Mouse (Mus musculus) lung, embryonic 15.5 days (tissue): Measurements from ENCODE around the gene Chchd4. TPM values are rescaled to one million over a fixed set of nuclear protein-coding genes. Genes with fewer than 3 reads are reported as not detected.

Experiments used
- ATAC-seq: fragments of 200-750 bp; cut with Nextera tagmentation; 2 replicates; pipeline ENCODE4 v1.8.0; 2017; ENCODE audit warnings: moderate number of reproducible peaks, borderline replicate concordance; ENCODE audit not compliant: low FRiP score, low TSS enrichment; ENCODE audit errors: extremely low read depth
- H3K27ac ChIP-seq: fragments of 300-500 bp; sonication (generic); 2 replicates; pipeline ENCODE4 v1.5.1; 2015; ENCODE audit warnings: moderate library complexity, mild to moderate bottlenecking, inconsistent platforms
- H3K27me3 ChIP-seq: fragments of 300-500 bp; sonication (generic); 2 replicates; pipeline ENCODE4 v1.6.1; 2015; ENCODE audit warnings: inconsistent platforms
- H3K36me3 ChIP-seq: fragments of 300-500 bp; sonication (generic); 2 replicates; pipeline ENCODE4 v1.6.1; 2015; ENCODE audit warnings: inconsistent platforms
- H3K4me1 ChIP-seq: fragments of 300-500 bp; sonication (generic); 2 replicates; pipeline ENCODE4 v1.6.1; 2015; ENCODE audit warnings: inconsistent platforms
- H3K4me2 ChIP-seq: fragments of 300-500 bp; sonication (generic); 2 replicates; pipeline ENCODE4 v1.6.1; 2015; ENCODE audit warnings: inconsistent platforms, mild to moderate bottlenecking, moderate library complexity
- H3K4me3 ChIP-seq: fragments of 300-500 bp; sonication (generic); 2 replicates; pipeline ENCODE4 v1.5.1; 2015; ENCODE audit warnings: mild to moderate bottlenecking, inconsistent platforms
- H3K9ac ChIP-seq: fragments of 300-500 bp; sonication (generic); 2 replicates; pipeline ENCODE4 v1.6.1; 2015; ENCODE audit warnings: inconsistent platforms
- H3K9me3 ChIP-seq: fragments of 300-500 bp; sonication (generic); 2 replicates; pipeline ENCODE4 v1.6.1; 2016; ENCODE audit warnings: inconsistent platforms
- WGBS: fragments of 180-500 bp; shearing (Covaris S2); methylation state at CpG from one replicate; pipeline ENCODE4 v1.1.7; 2015; 5-methylcytosine and 5-hydroxymethylcytosine counted together
- polyA plus RNA-seq: library from polyadenylated mRNA; unstranded; fragments of >200 nt; fragmentation: Nextera tagmentation; extraction: Ambion mirVana; gene quantifications from 2 replicates; pipeline ENCODE4 v1.2.1, GENCODE M21; 2015

The Chchd4 gene
- polyA plus RNA-seq, 1 experiment from 2014 or later: 24.7 TPM

GRCm38 (mm10) chr6:91494526-91494925 lies 21.2 kb upstream of the Chchd4 start:
- WGBS: 77% methylated on average over 8 of the region's 8 CpGs
- peaks cover 54% of the 10 kb centered on the region for H3K36me3 ChIP-seq
- no peaks in the 10 kb centered on the region for H3K4me1 ChIP-seq
- no peaks in the 10 kb centered on the region for H3K27me3 ChIP-seq
- no peak overlapping the region for H3K9ac ChIP-seq
- H3K4me2 ChIP-seq: no peak overlapping the region
- H3K4me3 ChIP-seq: no peak overlapping the region
- H3K9me3 ChIP-seq: no peaks in the 10 kb centered on the region
- ATAC-seq: no peak
- no peak overlapping the region for H3K27ac ChIP-seq

DNA sequence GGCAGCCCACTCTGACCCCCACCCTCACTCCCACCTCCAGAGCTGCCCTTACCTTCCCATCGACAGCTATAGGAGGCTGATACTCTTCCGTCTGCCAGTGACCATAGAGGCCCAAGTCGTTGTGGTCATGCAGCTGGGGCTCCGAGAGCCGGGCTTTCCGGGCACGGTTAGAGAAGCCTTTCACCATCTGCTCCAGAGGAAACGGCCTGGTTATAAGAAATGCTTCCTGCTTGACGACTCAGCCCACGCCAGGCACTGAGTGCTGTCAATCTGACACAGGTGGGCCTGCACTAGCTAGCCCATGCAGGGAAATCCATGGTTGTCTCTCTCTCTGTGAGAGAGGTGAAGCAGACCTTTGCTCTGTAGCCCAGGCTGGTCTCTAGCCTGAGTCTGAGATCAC lies 19.7 kb upstream of the Chchd4 start:
- Histone ChIP-seq H3K4me2 (no peak overlapping the region), H3K36me3 (peaks cover 39% of the 10 kb centered on the region), H3K27ac (no peak overlapping the region), H3K9me3 (no peaks in the 10 kb centered on the region), H3K4me3 (no peak overlapping the region), H3K4me1 (no peaks in the 10 kb centered on the region), H3K9ac (no peak overlapping the region), H3K27me3 (no peaks in the 10 kb centered on the region)
- 78% methylated on average over 10 of the region's 10 CpGs for WGBS
- no peak for ATAC-seq

DNA sequence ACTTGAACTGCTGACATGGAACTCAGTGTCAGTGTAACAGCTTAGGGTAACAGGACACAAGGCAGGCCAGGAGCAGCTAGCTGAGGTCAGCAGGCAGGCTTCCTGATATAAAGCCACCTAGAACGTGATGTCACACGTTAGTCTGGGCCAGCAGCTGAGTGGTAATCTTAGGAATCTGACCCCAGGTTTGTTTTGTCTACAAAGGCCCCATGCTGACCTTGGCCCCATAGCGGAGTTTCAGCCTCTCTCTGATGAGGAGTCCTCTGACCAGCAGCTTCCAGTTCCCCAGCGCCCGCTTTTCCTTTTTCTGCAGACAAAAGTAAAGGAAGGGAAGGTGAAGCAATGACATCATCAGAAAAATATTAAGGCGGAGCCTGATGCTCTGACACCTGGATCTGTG lies 17.7 kb upstream of the Chchd4 start:
- no peak for ATAC-seq
- Histone ChIP-seq H3K27ac (no peak overlapping the region), H3K9me3 (no peaks in the 10 kb centered on the region), H3K4me2 (no peak overlapping the region), H3K36me3 (peaks cover 50% of the 10 kb centered on the region), H3K9ac (no peak overlapping the region), H3K4me3 (no peak overlapping the region), H3K4me1 (no peaks in the 10 kb centered on the region), H3K27me3 (no peaks in the 10 kb centered on the region)
- WGBS: 46% methylated on average over 6 of the region's 6 CpGs

DNA sequence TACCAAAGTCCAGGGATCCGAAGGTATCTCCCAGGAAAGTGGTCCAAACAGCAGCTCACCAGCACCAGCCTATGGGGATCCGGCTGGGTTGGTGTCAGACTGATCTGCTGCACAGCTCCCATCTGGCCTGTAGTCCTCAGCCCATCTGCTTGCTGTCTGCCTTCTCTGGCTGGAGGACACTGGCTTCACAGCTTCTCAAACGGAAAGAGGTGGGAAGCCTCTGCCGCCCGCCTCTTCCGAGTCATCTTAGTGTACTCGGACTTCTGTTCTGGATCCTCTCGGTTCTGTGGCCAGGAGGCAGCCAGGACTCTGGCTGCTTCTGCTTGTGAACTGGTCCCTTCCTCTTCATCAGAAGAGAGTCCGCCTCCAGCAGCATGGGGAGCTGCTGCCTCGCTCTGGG lies 16.5 kb upstream of the Chchd4 start:
- Histone ChIP-seq H3K4me3 (no peak overlapping the region), H3K9me3 (no peaks in the 10 kb centered on the region), H3K4me2 (no peak overlapping the region), H3K4me1 (no peaks in the 10 kb centered on the region), H3K27me3 (no peaks in the 10 kb centered on the region), H3K9ac (no peak overlapping the region), H3K27ac (no peak overlapping the region), H3K36me3 (peaks cover 54% of the 10 kb centered on the region)
- 80% methylated on average over 10 of the region's 10 CpGs for WGBS
- ATAC-seq: no peak

GRCm38 (mm10) chr6:91488496-91489212 lies 15.3 kb upstream of the Chchd4 start:
- Histone ChIP-seq H3K4me1 (no peaks in the 10 kb centered on the region), H3K36me3 (peaks cover 60% of the 10 kb centered on the region), H3K27ac (no peak overlapping the region), H3K4me3 (no peak overlapping the region), H3K4me2 (no peak overlapping the region), H3K27me3 (no peaks in the 10 kb centered on the region), H3K9me3 (no peaks in the 10 kb centered on the region), H3K9ac (no peak overlapping the region)
- 60% methylated on average over 9 of the region's 9 CpGs for WGBS
- no peak for ATAC-seq

GRCm38 (mm10) chr6:91486736-91487453 lies 13.5 kb upstream of the Chchd4 start:
- WGBS: 86% methylated on average over 15 of the region's 15 CpGs
- Histone ChIP-seq H3K4me3 (no peak overlapping the region), H3K4me1 (no peaks in the 10 kb centered on the region), H3K27ac (no peak overlapping the region), H3K9ac (no peak overlapping the region), H3K9me3 (no peaks in the 10 kb centered on the region), H3K27me3 (no peaks in the 10 kb centered on the region), H3K4me2 (no peak overlapping the region), H3K36me3 (peaks cover 69% of the 10 kb centered on the region)
- no peak for ATAC-seq

- H3K9me3 ChIP-seq: no peaks in the 10 kb centered on the region
- H3K4me1 ChIP-seq: no peaks in the 10 kb centered on the region
- peaks cover 90% of the 10 kb centered on the region for H3K36me3 ChIP-seq
- H3K9ac ChIP-seq: no peak overlapping the region
- H3K27me3 ChIP-seq: no peaks in the 10 kb centered on the region
- ATAC-seq: no peak
- H3K4me3 ChIP-seq: no peak overlapping the region
- no peak overlapping the region for H3K4me2 ChIP-seq
- no peak overlapping the region for H3K27ac ChIP-seq
- 97% methylated on average over 2 of the region's 2 CpGs for WGBS
These were observed 10.0 kb upstream of the Chchd4 start for GRCm38 (mm10) chr6:91483371-91483770.

- no peak overlapping the region for H3K9ac ChIP-seq
These were observed 3.2 kb upstream of the Chchd4 start for GRCm38 (mm10) chr6:91476541-91476940.

DNA sequence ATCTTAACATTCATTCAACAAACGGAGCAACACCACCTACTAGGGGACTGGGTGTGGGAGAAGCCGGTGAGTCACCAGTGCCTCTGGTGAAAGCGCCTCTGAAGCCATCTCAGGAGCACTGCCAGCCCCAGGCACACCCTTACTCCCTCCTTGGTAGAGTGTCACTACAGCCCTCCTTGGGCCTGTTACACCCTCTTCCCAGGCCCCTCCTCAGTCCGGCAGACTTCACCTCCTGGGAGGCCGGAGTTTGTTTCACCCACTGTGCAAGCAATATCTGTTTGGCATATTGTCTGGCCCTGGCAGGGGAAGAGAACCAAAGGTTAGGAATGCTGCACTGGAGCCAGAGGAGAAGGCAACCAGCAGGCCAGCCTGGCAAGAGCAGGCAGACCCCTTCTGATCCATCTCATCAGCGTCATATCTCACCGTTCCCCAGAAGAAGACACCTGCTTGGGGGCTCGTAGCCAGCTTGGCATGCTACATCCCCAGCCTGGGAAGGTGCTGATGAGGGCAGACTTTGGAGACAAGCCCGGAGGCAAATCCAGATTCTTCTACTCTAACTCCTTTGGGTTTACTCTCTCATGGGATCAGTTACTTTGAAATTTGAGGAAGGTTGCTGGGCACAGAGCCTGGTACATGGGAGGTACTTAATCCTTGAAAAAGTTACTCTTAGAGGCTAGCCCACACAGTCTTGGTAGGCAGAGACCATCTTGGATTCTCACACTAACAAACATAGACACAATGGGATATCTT lies 1.3 kb upstream of the Chchd4 start:
- H3K9me3 ChIP-seq: no peaks in the 10 kb centered on the region
- H3K27me3 ChIP-seq: no peaks in the 10 kb centered on the region
- H3K4me2 ChIP-seq: peak overlapping the region; percentile 76
- H3K4me1 ChIP-seq: peaks cover 20% of the 10 kb centered on the region
- no peak for ATAC-seq
- peak overlapping the region; percentile 87 for H3K4me3 ChIP-seq
- peaks cover 24% of the 10 kb centered on the region for H3K36me3 ChIP-seq
- WGBS: 48% methylated on average over 9 of the region's 9 CpGs
- no peak overlapping the region for H3K27ac ChIP-seq
- peak overlapping the region; percentile 84 for H3K9ac ChIP-seq

More at GRCm38 (mm10) chr6:91476541-91476940, 3.2 kb upstream of the Chchd4 start:
- H3K36me3 ChIP-seq: peaks cover 39% of the 10 kb centered on the region
- WGBS: 91% methylated on average over 2 of the region's 2 CpGs
- H3K4me3 ChIP-seq: no peak overlapping the region
- no peaks in the 10 kb centered on the region for H3K9me3 ChIP-seq
- H3K27ac ChIP-seq: no peak overlapping the region
- peaks cover 20% of the 10 kb centered on the region for H3K4me1 ChIP-seq
- no peaks in the 10 kb centered on the region for H3K27me3 ChIP-seq
- no peak overlapping the region for H3K4me2 ChIP-seq
- ATAC-seq: no peak

GRCm38 (mm10) chr6:91473805-91474440 lies 577 bp upstream of the Chchd4 start:
- Histone ChIP-seq H3K4me3 (peak overlapping the region; percentile 87), H3K27me3 (no peaks in the 10 kb centered on the region), H3K4me2 (peak overlapping the region; percentile 76), H3K27ac (peak overlapping the region; percentile 62), H3K9me3 (no peaks in the 10 kb centered on the region), H3K36me3 (peaks cover 18% of the 10 kb centered on the region), H3K4me1 (peaks cover 20% of the 10 kb centered on the region), H3K9ac (peak overlapping the region; percentile 84)
- peak; percentile 40; the same call in 1 of the 2 replicates for ATAC-seq
- WGBS: under 1% methylated on average over 27 of the region's 27 CpGs

- peak overlapping the region; percentile 81 for H3K9ac ChIP-seq
- H3K36me3 ChIP-seq: peaks cover 11% of the 10 kb centered on the region
- peak overlapping the region; percentile 87 for H3K4me3 ChIP-seq
- peaks cover 20% of the 10 kb centered on the region for H3K4me1 ChIP-seq
- peak overlapping the region; percentile 76 for H3K27ac ChIP-seq
- no peak for ATAC-seq
- no peaks in the 10 kb centered on the region for H3K9me3 ChIP-seq
- 27% methylated on average over 6 of the region's 6 CpGs for WGBS
- no peaks in the 10 kb centered on the region for H3K27me3 ChIP-seq
- peak overlapping the region; percentile 65 for H3K4me2 ChIP-seq
These were observed 1.0 kb downstream of the Chchd4 start for GRCm38 (mm10) chr6:91472319-91472718.
